Mouse (Mus musculus): ENCODE data around the gene Fam234a. TPM values are rescaled to one million over a fixed set of nuclear protein-coding genes. Genes with fewer than 3 reads are reported as not detected.
A peak's percentile ranks its signal among the peaks of the same experiment; 100 is the strongest.

Fam234a gene
- polyA plus RNA-seq, 1 experiment from 2014 or later, result 45.0 TPM

GRCm38 (mm10) chr17:26162736-26163135 is 81.3 kb downstream of the Fam234a start:
- Histone ChIP-seq H3K4me3 (no peak overlapping the region), H3K36me3 (peaks cover 10% of the 10 kb centered on the region), H3K4me2 (no peak overlapping the region), H3K4me1 (peaks cover 19% of the 10 kb centered on the region), H3K27ac (replicated peaks) (0 out of 2 replicates have a peak overlapping the region, but pooled peaks have one; percentile 24), H3K9me3 (no peaks in the 10 kb centered on the region), H3K9ac (no peak overlapping the region), H3K27me3 (replicated peaks) (no peaks in the 10 kb centered on the region)
- 90% methylated on average over 1 of the region's 1 CpGs for WGBS
- no peak for ATAC-seq (ENCODE audit: extremely low read depth, insufficient number of reproducible peaks, low FRiP score, low TSS enrichment)

Other genes with a start within 250 kb of the Fam234a start
- gene Rab11fip3, start 174.7 kb downstream of the Fam234a start, polyA plus RNA-seq (2015; fragmentation: Nextera tagmentation; extraction: Ambion mirVana), result 11.0 and 12.3 TPM in 2 replicates
- 34.4 and 34.6 TPM in 2 replicates for gene Decr2, start 153.9 kb downstream of the Fam234a start, polyA plus RNA-seq (2015; fragmentation: Nextera tagmentation; extraction: Ambion mirVana)
- 77.4 and 87.2 TPM in 2 replicates for gene Nme4, start 148.6 kb downstream of the Fam234a start, polyA plus RNA-seq (2015; fragmentation: Nextera tagmentation; extraction: Ambion mirVana)
- gene Tmem8, start 130.9 kb downstream of the Fam234a start, polyA plus RNA-seq (2015; fragmentation: Nextera tagmentation; extraction: Ambion mirVana), result 0.80 and 0.94 TPM in 2 replicates
- gene Mrpl28, start 120.7 kb downstream of the Fam234a start, polyA plus RNA-seq (2015; fragmentation: Nextera tagmentation; extraction: Ambion mirVana), result 217 and 237 TPM in 2 replicates
- 4.1 and 4.4 TPM in 2 replicates for gene Axin1, start 105.6 kb downstream of the Fam234a start, polyA plus RNA-seq (2015; fragmentation: Nextera tagmentation; extraction: Ambion mirVana)
- 0.47 and 3.1 TPM in 2 replicates for gene Pdia2, start 45.2 kb downstream of the Fam234a start, polyA plus RNA-seq (2015; fragmentation: Nextera tagmentation; extraction: Ambion mirVana)
- 8.6 and 9.3 TPM in 2 replicates for gene Rgs11, start 41.3 kb downstream of the Fam234a start, polyA plus RNA-seq (2015; fragmentation: Nextera tagmentation; extraction: Ambion mirVana)
- gene Arhgdig, start 36.5 kb downstream of the Fam234a start, polyA plus RNA-seq (2015; fragmentation: Nextera tagmentation; extraction: Ambion mirVana), result 3.9 and 5.1 TPM in 2 replicates
- 54.2 and 56.8 TPM in 2 replicates for gene Luc7l, start 8.7 kb upstream of the Fam234a start, polyA plus RNA-seq (2015; fragmentation: Nextera tagmentation; extraction: Ambion mirVana)
- 2.1 and 2.3 TPM in 2 replicates for gene Neurl1b, start 170.6 kb upstream of the Fam234a start, polyA plus RNA-seq (2015; fragmentation: Nextera tagmentation; extraction: Ambion mirVana)